8 mouse cellular contexts compared by ENCODE assay signal in the genomic region with DNA sequence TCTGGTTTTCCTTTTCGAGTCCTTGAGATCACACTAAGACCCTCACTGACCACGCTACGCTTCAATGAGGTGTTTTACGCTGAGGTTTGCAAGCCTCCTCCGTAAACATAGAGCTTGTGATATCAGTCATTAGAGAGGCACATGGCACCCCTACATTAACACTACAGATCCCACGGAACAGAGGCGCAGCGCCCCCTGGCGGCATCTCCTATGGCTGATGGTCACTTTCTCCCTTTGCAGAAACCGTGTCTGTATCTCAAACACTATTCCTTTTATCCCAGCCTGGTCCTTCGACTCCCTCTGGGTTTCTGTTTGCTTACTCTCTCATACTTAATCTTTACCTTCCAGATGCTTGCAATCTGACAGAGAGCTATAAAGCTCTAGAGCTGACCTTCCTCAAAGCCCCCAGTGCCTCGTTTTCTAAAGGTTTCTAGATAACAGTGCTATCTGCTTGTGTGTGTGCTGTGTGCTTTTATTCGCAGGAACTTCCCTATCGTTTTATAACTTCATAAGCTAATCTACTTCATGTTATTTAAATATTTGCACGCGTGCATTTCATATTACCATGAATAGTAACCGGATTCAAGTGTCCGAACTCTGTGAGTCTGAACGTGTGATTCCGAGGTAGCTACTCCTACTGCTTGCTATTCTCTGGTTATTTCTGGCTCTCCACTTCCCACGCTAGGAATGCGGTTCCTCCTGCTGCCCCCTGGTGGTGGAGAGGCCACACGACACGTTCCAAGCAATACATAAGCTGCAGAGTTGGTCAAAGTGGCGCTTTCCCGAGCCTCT. TPM values are rescaled to one million over a fixed set of nuclear protein-coding genes. Genes with fewer than 3 reads are reported as not detected.
DNase-seq lines count a peak whose midpoint lies in the region; ATAC-seq and TF ChIP-seq lines count a peak whose summit lies in the region.

No protein-coding gene starts in this region.

- H3K27me3 ChIP-seq in C2C12 (ENCODE audit: control insufficient read depth, insufficient read depth, insufficient read length) = no peaks in the 10 kb centered on the region
- H3K27me3 ChIP-seq in heart, embryonic 13.5 days (replicated peaks) = no peaks in the 10 kb centered on the region
- H3K27me3 ChIP-seq in liver, embryonic 11.5 days (replicated peaks; ENCODE audit: control insufficient read depth, insufficient read depth, low read length) = no peaks in the 10 kb centered on the region
- H3K27me3 ChIP-seq in splenic B cell, adult 2 months (ENCODE audit: control insufficient read depth, insufficient read depth, low read length, poor library complexity, severe bottlenecking) = no peaks in the 10 kb centered on the region; the same call in 1 of the 2 replicates

- TF ChIP-seq CTCF in C2C12 (IDR thresholded peaks at IDR 0.05; ENCODE audit: control insufficient read depth, insufficient read depth, insufficient read length) = peak; percentile 88

- WGBS in heart, embryonic 13.5 days = 12% methylated on average over 26 of the region's 26 CpGs
- whole genome bisulfite sequencing in liver, embryonic 11.5 days = 13% methylated on average over 26 of the region's 26 CpGs

- no peaks in the 10 kb centered on the region for H3K79me2 ChIP-seq in C2C12 (ENCODE audit: control insufficient read depth, insufficient read depth)

- peak overlapping the region; percentile 91 for H3K27ac ChIP-seq in heart, embryonic 13.5 days (replicated peaks)
- H3K27ac ChIP-seq in liver, embryonic 11.5 days (ENCODE audit: low read depth, low read length) = no peak overlapping the region

- no peaks in the 10 kb centered on the region for H3K36me3 ChIP-seq in C2C12 (ENCODE audit: control insufficient read depth, insufficient read depth)
- H3K36me3 ChIP-seq in heart, embryonic 13.5 days = peaks cover 2% of the 10 kb centered on the region
- H3K36me3 ChIP-seq in liver, embryonic 11.5 days (ENCODE audit: control insufficient read depth, insufficient read depth, low read length) = no peaks in the 10 kb centered on the region
- H3K36me3 ChIP-seq in splenic B cell, adult 2 months (ENCODE audit: control insufficient read depth, insufficient read depth, low read length, poor library complexity, severe bottlenecking) = no peaks in the 10 kb centered on the region

- peak; percentile 88 for DNase-seq in brain, adult 2 months (ENCODE audit: low read depth, low spot score)
- DNase-seq in kidney, postnatal 10 days = peak; percentile 94
- peak; percentile 74 for DNase-seq in liver, embryonic 11.5 days (ENCODE audit: low spot score)
- peak; percentile 72 for DNase-seq in naive thymus-derived CD4-positive, alpha-beta T cell, adult 2 months (ENCODE audit: low read depth)
- peak; percentile 73 for DNase-seq in splenic B cell, adult 2 months (ENCODE audit: low read depth, low spot score)

- peak overlapping the region; percentile 62 for H3K4me2 ChIP-seq in heart, embryonic 13.5 days
- H3K4me2 ChIP-seq in liver, embryonic 11.5 days = peak overlapping the region; percentile 55

- peak; percentile 52 for ATAC-seq in erythroid progenitor cell, adult 5-6 weeks (replicated peaks; ENCODE audit: low FRiP score, poor library complexity, severe bottlenecking)
- peak; percentile 38; the same call in 1 of the 2 replicates for ATAC-seq in heart, embryonic 13.5 days (ENCODE audit: extremely low read depth, insufficient number of reproducible peaks, low FRiP score, low TSS enrichment)
- peak; percentile 78 for ATAC-seq in liver, embryonic 11.5 days (replicated peaks; ENCODE audit: low FRiP score)

- H3K4me3 ChIP-seq in C2C12 (ENCODE audit: insufficient read depth, poor library complexity, severe bottlenecking) = no peak overlapping the region
- peak overlapping the region; percentile 37 for H3K4me3 ChIP-seq in heart, embryonic 13.5 days
- 0 out of 2 replicates have a peak overlapping the region, but pooled peaks have one; percentile 11 for H3K4me3 ChIP-seq in liver, embryonic 11.5 days (ENCODE audit: low read depth, low read length)

- no peaks in the 10 kb centered on the region for H3K9me3 ChIP-seq in heart, embryonic 13.5 days
- no peaks in the 10 kb centered on the region for H3K9me3 ChIP-seq in liver, embryonic 11.5 days (ENCODE audit: control insufficient read depth, low read length)

- H3K9ac ChIP-seq in heart, embryonic 13.5 days = peak overlapping the region; percentile 70
- H3K9ac ChIP-seq in liver, embryonic 11.5 days (ENCODE audit: low read depth, low read length) = no peak overlapping the region

- H3ac ChIP-seq in C2C12 (ENCODE audit: control insufficient read depth, insufficient read length, low read depth) = no peak overlapping the region

- no peaks in the 10 kb centered on the region for H3K79me3 ChIP-seq in C2C12 (ENCODE audit: low read depth)

- peaks cover 68% of the 10 kb centered on the region for H3K4me1 ChIP-seq in heart, embryonic 13.5 days
- H3K4me1 ChIP-seq in liver, embryonic 11.5 days (replicated peaks; ENCODE audit: control insufficient read depth, insufficient read depth, low read length) = peaks cover 9% of the 10 kb centered on the region

TF ChIP-seq in C2C12, 6 proteins besides CTCF, POLR2A, EP300 and RAD21:
- TF ChIP-seq USF1 (IDR thresholded peaks at IDR 0.05; ENCODE audit: low read depth) (no peak), FOSL1 (IDR thresholded peaks at IDR 0.05; ENCODE audit: insufficient read depth, low read length, poor library complexity, severe bottlenecking) (no peak), MAX (IDR thresholded peaks at IDR 0.05) (peak; percentile 41)
TF ChIP-seq in C2C12: peak in this region for 1.

RNA-seq across cellular contexts. Expression of gene Msrb3, which starts 23.0 kb away (rescaled TPM):
- 13.3 TPM for polyA plus RNA-seq in C2C12 (2012; fragmentation: generic; extraction: Trizol)
- not detected in 2 replicates for total RNA-seq in erythroid progenitor cell, adult 5-6 weeks (2015; ENCODE audit: low replicate concordance)
- total RNA-seq in erythroid progenitor cell, adult 5-6 weeks (2017; ENCODE audit: low replicate concordance) = 0.30 and 0.64 TPM in 2 replicates
- 20.6 and 24.8 TPM in 2 replicates for polyA plus RNA-seq in heart, embryonic 13.5 days (2015; fragmentation: Nextera tagmentation; extraction: Ambion mirVana)
- polyA plus RNA-seq in liver, embryonic 11.5 days (2014; fragmentation: Nextera tagmentation; extraction: Ambion mirVana) = 2.1 and 2.8 TPM in 2 replicates
